Mouse (Mus musculus) C2C12 (cell line): ENCODE results near the gene Btbd3.

ENCODE experiments used
- CTCF ChIP-seq: IDR thresholded peaks from one replicate; pipeline ENCODE4 v1.5.1; 2011; ENCODE audit not compliant: control insufficient read depth, insufficient read depth, insufficient read length
- USF1 ChIP-seq: IDR thresholded peaks from one replicate; pipeline ENCODE4 v1.6.1; 2011; ENCODE audit warnings: low read depth, mild to moderate bottlenecking, control low read depth, moderate library complexity

DNA sequence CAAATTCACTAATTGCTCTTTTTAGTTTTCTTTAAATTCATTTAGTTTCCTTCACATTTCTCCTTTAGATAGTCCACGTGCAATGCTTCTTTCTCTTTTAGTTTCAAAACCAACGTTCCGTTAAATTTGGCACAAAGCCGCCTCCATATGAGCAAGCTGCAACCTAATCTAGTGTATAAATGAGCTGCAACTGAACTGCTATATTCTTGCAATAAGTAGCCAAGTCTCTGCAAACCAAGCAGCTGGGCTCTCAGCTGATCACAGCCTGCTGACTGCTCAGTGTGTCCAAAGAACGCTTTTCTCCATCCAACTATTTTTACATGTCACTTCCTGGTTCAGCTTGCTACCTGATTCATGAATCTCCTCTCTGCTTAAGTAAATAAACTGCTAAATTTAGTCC, 295.2 kb downstream of the Btbd3 start:
- TF ChIP-seq USF1 (no peak), CTCF (no peak)
